Mouse (Mus musculus) kidney, adult 2 months (tissue): ENCODE measurements at regions not wholly inside any gene's neighbourhood (a gene's known extent, or its start where the extent isn't known, plus 50 kb on each side); places are given as distances from the start of the nearest gene placed in this dataset.
A peak's percentile ranks its signal among the peaks of the same experiment; 100 is the strongest.
"Not testable (repeated sequence)": the region's sequence is repeated elsewhere in the genome, so short reads cannot be mapped to it uniquely, and the experiment has no call there.

Experiments used
- DNase-seq: peaks from one replicate; pipeline ENCODE4 v3.0.0; 2021
- H3K27ac ChIP-seq: fragments of 200-500 bp; 2 replicates; pipeline ENCODE4 v1.5.1; 2012; ENCODE audit warnings: low read depth, low read length, control low read depth, inconsistent platforms; ENCODE audit not compliant: insufficient read depth
- H3K27me3 ChIP-seq: fragments of 200-500 bp; replicated peaks from 2 replicates; pipeline ENCODE4 v1.6.1; 2012; ENCODE audit warnings: mild to moderate bottlenecking, moderate library complexity, low read length, inconsistent platforms; ENCODE audit not compliant: control insufficient read depth, insufficient read depth
- H3K36me3 ChIP-seq: fragments of 200-500 bp; 2 replicates; pipeline ENCODE4 v1.6.1; 2012; ENCODE audit warnings: mild to moderate bottlenecking, moderate library complexity, low read length, inconsistent platforms; ENCODE audit not compliant: control insufficient read depth, insufficient read depth
- H3K4me1 ChIP-seq: fragments of 200-500 bp; 2 replicates; pipeline ENCODE4 v1.6.1; 2011; ENCODE audit warnings: low read length; ENCODE audit not compliant: control insufficient read depth, insufficient read depth
- H3K4me3 ChIP-seq: fragments of 200-500 bp; 2 replicates; pipeline ENCODE4 v1.5.1; 2011; ENCODE audit warnings: mild to moderate bottlenecking, low read depth, low read length, control low read depth; ENCODE audit not compliant: insufficient read depth
- CTCF ChIP-seq: fragments of 200-500 bp; conservative IDR thresholded peaks from 2 replicates; pipeline ENCODE4 v1.5.1; 2011; ENCODE audit warnings: low read depth, mild to moderate bottlenecking, control low read depth, low read length, moderate library complexity, mixed read lengths; ENCODE audit not compliant: insufficient read depth, insufficient read length
- POLR2A ChIP-seq: fragments of 200-500 bp; IDR thresholded peaks from one replicate; pipeline ENCODE4 v1.6.1; 2011; ENCODE audit warnings: low read depth, low read length, control low read depth
- WGBS: fragments of 180-500 bp; shearing (Covaris S2); methylation state at CpG from one replicate; pipeline ENCODE4 v1.1.7; 2018; 5-methylcytosine and 5-hydroxymethylcytosine counted together

- no peaks in the 10 kb centered on the region for H3K36me3 ChIP-seq
- H3K4me1 ChIP-seq = no peaks in the 10 kb centered on the region
- no peak for TF ChIP-seq POLR2A
- no peak for TF ChIP-seq CTCF
- H3K27me3 ChIP-seq = no peaks in the 10 kb centered on the region
- DNase-seq = no peak
- H3K27ac ChIP-seq = no peak overlapping the region
- no peak overlapping the region for H3K4me3 ChIP-seq
- 94% methylated on average over 1 of the region's 1 CpGs for WGBS
Observed at GRCm38 (mm10) chr10:43674749-43675148, 96.7 kb downstream of the Cd24a start.

DNA sequence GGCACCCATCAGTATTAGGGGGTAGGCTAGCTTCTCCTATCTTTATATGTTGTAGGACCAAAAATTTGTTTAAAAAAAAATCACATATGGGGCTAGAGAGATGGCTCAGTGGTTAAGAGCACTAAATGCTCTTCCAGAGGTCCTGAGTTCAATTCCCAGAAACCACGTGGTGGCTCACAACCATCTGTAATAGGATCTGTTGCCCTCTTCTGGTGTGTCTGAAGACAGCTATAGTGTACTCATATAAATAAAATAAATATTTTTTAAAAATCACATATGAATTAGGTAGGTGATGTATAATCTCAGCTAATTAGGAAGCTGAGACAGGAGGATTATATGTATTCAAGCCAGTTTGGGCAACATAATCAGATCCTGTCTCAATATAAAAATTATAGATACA, 97.4 kb downstream of the Cd24a start:
- H3K4me1 ChIP-seq, DNase-seq, H3K27ac ChIP-seq, H3K36me3 ChIP-seq, H3K4me3 ChIP-seq, H3K27me3 ChIP-seq: not testable (repeated sequence)
- WGBS = 92% methylated on average over 1 of the region's 1 CpGs

DNA sequence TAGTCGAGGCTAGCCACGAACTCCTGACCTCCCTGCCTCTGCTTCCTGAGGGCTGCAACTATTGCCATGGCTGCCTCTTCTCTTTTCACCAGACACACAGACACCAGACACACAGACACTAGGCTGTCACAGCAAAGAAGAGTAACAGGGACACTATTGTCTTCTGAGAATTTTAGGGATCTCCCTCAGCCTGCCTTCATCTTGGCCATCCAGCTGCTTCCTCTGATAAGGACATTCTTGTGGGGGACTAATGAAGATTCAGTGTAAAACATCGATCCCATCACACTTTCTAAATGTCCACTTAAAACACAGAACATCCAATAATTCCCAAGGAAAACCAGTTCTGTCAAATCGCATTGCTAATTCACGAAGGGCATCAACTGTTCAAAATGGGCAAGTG, 98.2 kb downstream of the Cd24a start:
- 85% methylated on average over 5 of the region's 5 CpGs for WGBS

GRCm38 (mm10) chr10:43684247-43685033, 106.4 kb downstream of the Cd24a start:
- TF ChIP-seq POLR2A (no peak), CTCF (no peak)
- H3K36me3 ChIP-seq = no peaks in the 10 kb centered on the region
- 0 out of 2 replicates have a peak overlapping the region, but pooled peaks have one; percentile 10 for H3K27ac ChIP-seq
- DNase-seq = peak; percentile 51
- WGBS = 49% methylated on average over 12 of the region's 12 CpGs
- H3K27me3 ChIP-seq = no peaks in the 10 kb centered on the region
- H3K4me3 ChIP-seq = no peak overlapping the region
- no peaks in the 10 kb centered on the region for H3K4me1 ChIP-seq

More for the DNA sequence above, 98.2 kb downstream of the Cd24a start:
- TF ChIP-seq CTCF (no peak), POLR2A (no peak)
- no peaks in the 10 kb centered on the region for H3K4me1 ChIP-seq
- H3K27ac ChIP-seq = no peak overlapping the region
- no peaks in the 10 kb centered on the region for H3K36me3 ChIP-seq
- DNase-seq = no peak
- H3K27me3 ChIP-seq = no peaks in the 10 kb centered on the region
- no peak overlapping the region for H3K4me3 ChIP-seq

DNA sequence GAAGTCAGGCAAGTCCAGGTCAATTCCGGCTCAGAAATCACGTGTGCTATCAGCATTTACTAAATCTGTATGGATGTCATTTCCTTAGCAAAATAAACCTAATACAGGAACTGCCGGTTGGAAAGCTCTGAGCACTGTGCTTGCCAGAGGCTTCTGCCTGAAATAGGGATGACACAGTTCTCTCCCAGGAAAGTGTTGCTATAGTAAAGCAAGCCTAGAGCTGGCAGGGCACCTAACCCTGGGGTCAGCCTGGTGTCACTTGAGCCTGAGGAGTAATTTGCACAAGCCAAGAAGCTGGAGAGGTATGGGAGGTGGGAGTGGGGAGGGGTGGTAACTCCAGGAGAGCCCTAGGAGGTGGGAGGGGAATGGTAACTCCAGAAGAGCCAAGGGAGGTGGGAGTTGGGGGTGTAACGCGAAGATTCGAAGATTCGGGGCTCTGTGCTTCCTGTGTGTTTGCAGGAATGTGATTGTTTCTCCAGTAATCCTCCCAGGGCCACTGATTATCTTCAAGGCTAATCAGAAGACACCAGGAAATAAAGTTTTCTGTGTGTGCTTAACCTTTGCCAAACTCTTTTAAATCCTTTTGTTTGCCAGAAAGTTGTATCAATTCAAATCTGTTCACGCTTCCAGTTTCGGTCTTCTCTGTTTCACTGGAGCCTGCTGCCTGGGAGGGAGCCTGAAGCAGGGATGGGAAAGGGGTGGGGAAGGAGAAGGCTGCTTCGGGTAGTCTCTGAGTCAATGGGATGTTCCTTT, 111.3 kb downstream of the Cd24a start:
- Histone ChIP-seq H3K4me1 (peaks cover 7% of the 10 kb centered on the region), H3K4me3 (no peak overlapping the region), H3K27ac (peak overlapping the region; percentile 25; the same call in 1 of the 2 replicates), H3K27me3 (no peaks in the 10 kb centered on the region), H3K36me3 (no peaks in the 10 kb centered on the region)
- 37% methylated on average over 10 of the region's 10 CpGs for WGBS
- TF ChIP-seq POLR2A (no peak), CTCF (no peak)
- peak; percentile 54 for DNase-seq

GRCm38 (mm10) chr10:43689914-43690316, 111.8 kb downstream of the Cd24a start:
- TF ChIP-seq CTCF = no peak
- TF ChIP-seq POLR2A = no peak
- Histone ChIP-seq H3K4me3 (no peak overlapping the region), H3K36me3 (no peaks in the 10 kb centered on the region), H3K27me3 (no peaks in the 10 kb centered on the region), H3K27ac (no peak overlapping the region), H3K4me1 (peaks cover 13% of the 10 kb centered on the region)
- no peak for DNase-seq
- 52% methylated on average over 8 of the region's 8 CpGs for WGBS

DNA sequence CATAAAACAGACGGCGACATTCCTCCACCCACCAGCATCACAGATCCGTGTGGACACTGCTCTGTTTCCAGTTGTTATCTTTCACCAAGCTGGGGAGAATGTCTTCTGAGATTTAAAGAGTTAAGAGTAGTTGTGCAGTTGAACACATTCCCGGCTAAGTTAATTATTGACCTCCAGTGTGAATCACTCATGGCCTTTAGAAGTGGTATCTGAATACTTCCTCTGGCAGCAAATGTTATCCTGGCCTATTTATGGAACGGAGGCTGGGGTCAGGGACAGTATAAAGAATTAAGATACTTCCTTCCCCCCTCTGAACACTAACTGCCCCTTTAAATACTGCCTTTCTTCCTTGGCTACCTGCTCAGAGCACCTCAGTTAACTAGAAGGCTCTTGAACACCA, 115.9 kb downstream of the Cd24a start:
- H3K4me1 ChIP-seq = peaks cover 13% of the 10 kb centered on the region
- peak overlapping the region; percentile 47; the same call in 1 of the 2 replicates for H3K27ac ChIP-seq
- WGBS = 26% methylated on average over 5 of the region's 5 CpGs
- TF ChIP-seq CTCF (no peak), POLR2A (no peak)
- DNase-seq = peak; percentile 79
- H3K4me3 ChIP-seq = no peak overlapping the region
- H3K36me3 ChIP-seq = no peaks in the 10 kb centered on the region
- no peaks in the 10 kb centered on the region for H3K27me3 ChIP-seq
